Mouse (Mus musculus) CH12.LX (cell line): Measurements from ENCODE around the gene Cited4. TPM values are rescaled to one million over a fixed set of nuclear protein-coding genes. Genes with fewer than 3 reads are reported as not detected.

Source experiments
- DNase-seq: peaks from one replicate; pipeline ENCODE4 v3.0.0-alpha.2; 2013; ENCODE audit errors: extremely low read depth
- H3K27ac ChIP-seq: 2 replicates; pipeline ENCODE4 v1.5.1; 2012; ENCODE audit warnings: low read depth, mild to moderate bottlenecking, control low read depth, moderate library complexity; ENCODE audit not compliant: insufficient read depth
- H3K27me3 ChIP-seq: replicated peaks from 2 replicates; pipeline ENCODE3; 2012; ENCODE audit warnings: inconsistent platforms
- H3K36me3 ChIP-seq, 2 experiments: replicated peaks in 1 of 2; 2 replicates each; pipeline versions ENCODE3 to v1.6.1; 2012; ENCODE audit warnings: inconsistent platforms in 1 of 2, low read length in 1 of 2, mild to moderate bottlenecking in 1 of 2, mixed read lengths in 1 of 2, moderate library complexity in 1 of 2; ENCODE audit not compliant: control insufficient read depth in 1 of 2, insufficient read depth in 1 of 2
- H3K4me1 ChIP-seq, 2 experiments: 2 replicates each; pipeline ENCODE4 v1.6.1; 2012; ENCODE audit warnings: inconsistent platforms in 1 of 2, moderate library complexity in 1 of 2; ENCODE audit not compliant: insufficient read depth in 2 of 2, control insufficient read depth in 1 of 2
- H3K4me2 ChIP-seq: 2 replicates; pipeline ENCODE4 v1.6.1; 2012; ENCODE audit warnings: low read depth, mild to moderate bottlenecking, control low read depth; ENCODE audit not compliant: poor library complexity, insufficient read depth, severe bottlenecking
- H3K4me3 ChIP-seq, 3 experiments: fragments of 150-350 bp in 1 of 3; sonication (generic) in 1 of 3; replicated peaks in 1 of 3; 2 replicates each; pipeline versions ENCODE3 to v1.5.1; 2011 to 2012; ENCODE audit warnings: low read depth in 2 of 3, low read length in 2 of 3, mild to moderate bottlenecking in 2 of 3, moderate library complexity in 2 of 3, control low read depth in 1 of 3, improper control_type of control experiment in 1 of 3, inconsistent platforms in 1 of 3, mixed read lengths in 1 of 3; ENCODE audit not compliant: poor library complexity in 1 of 3
- H3K79me2 ChIP-seq: replicated peaks from 2 replicates; pipeline ENCODE4 v1.6.1; 2012; ENCODE audit warnings: mild to moderate bottlenecking, moderate library complexity; ENCODE audit not compliant: control insufficient read depth, poor library complexity, insufficient read depth, severe bottlenecking; ENCODE audit errors: extremely low read depth
- H3K9ac ChIP-seq: 2 replicates; pipeline ENCODE4 v1.6.1; 2012; ENCODE audit warnings: low read depth, mild to moderate bottlenecking, control low read depth, moderate library complexity; ENCODE audit not compliant: insufficient read depth
- H3K9me3 ChIP-seq: replicated peaks from 2 replicates; pipeline ENCODE3; 2012; ENCODE audit warnings: low read length, inconsistent platforms, mixed read lengths
- CHD1 ChIP-seq: IDR thresholded peaks from 2 replicates; pipeline ENCODE4 v1.6.1; 2012; ENCODE audit warnings: low read depth, low read length, improper control_type of control experiment, inconsistent platforms
- CHD2 ChIP-seq: IDR thresholded peaks from 2 replicates; pipeline ENCODE4 v1.6.1; 2011; ENCODE audit warnings: low read length, improper control_type of control experiment
- E2F4 ChIP-seq: IDR thresholded peaks from 2 replicates; pipeline ENCODE4 v1.6.1; 2011; ENCODE audit warnings: low read depth, low read length, improper control_type of control experiment; ENCODE audit not compliant: insufficient replicate concordance
- EP300 ChIP-seq: IDR thresholded peaks from 2 replicates; pipeline ENCODE4 v1.6.1; 2011; ENCODE audit warnings: low read length, improper control_type of control experiment
- ETS1 ChIP-seq: conservative IDR thresholded peaks from 2 replicates; pipeline ENCODE4 v1.6.1; 2012; ENCODE audit warnings: low read depth, mild to moderate bottlenecking, inconsistent platforms, low read length, improper control_type of control experiment, moderate library complexity
- IRF4 ChIP-seq: IDR thresholded peaks from 2 replicates; pipeline ENCODE4 v1.6.1; 2014; ENCODE audit warnings: low read depth, mild to moderate bottlenecking, inconsistent platforms, low read length, improper control_type of control experiment
- JUN ChIP-seq: IDR thresholded peaks from 2 replicates; pipeline ENCODE4 v1.6.1; 2011; ENCODE audit warnings: low read depth, mild to moderate bottlenecking, low read length, improper control_type of control experiment, moderate library complexity; ENCODE audit not compliant: insufficient read depth
- JUND ChIP-seq: conservative IDR thresholded peaks from 2 replicates; pipeline ENCODE4 v1.6.1; 2011; ENCODE audit warnings: low read depth, low read length, improper control_type of control experiment
- KAT2A ChIP-seq: IDR thresholded peaks from 2 replicates; pipeline ENCODE4 v1.6.1; 2012; ENCODE audit warnings: low read length, improper control_type of control experiment, inconsistent platforms; ENCODE audit not compliant: insufficient replicate concordance
- MAFK ChIP-seq: IDR thresholded peaks from 2 replicates; pipeline ENCODE4 v1.6.1; 2011; ENCODE audit warnings: low read length, improper control_type of control experiment; ENCODE audit not compliant: insufficient replicate concordance
- MAX ChIP-seq: IDR thresholded peaks from 2 replicates; pipeline ENCODE4 v1.6.1; 2011; ENCODE audit warnings: low read length, improper control_type of control experiment
- MXI1 ChIP-seq: IDR thresholded peaks from 2 replicates; pipeline ENCODE4 v1.6.1; 2011; ENCODE audit warnings: mild to moderate bottlenecking, low read depth, low read length, improper control_type of control experiment
- MYC ChIP-seq: IDR thresholded peaks from 2 replicates; pipeline ENCODE4 v1.6.1; 2011; ENCODE audit warnings: low read depth, mild to moderate bottlenecking, improper control_type of control experiment, low read length
- NELFE ChIP-seq: IDR thresholded peaks from 2 replicates; pipeline ENCODE4 v1.6.1; 2011; ENCODE audit warnings: low read depth, low read length, improper control_type of control experiment
- PAX5 ChIP-seq: IDR thresholded peaks from 2 replicates; pipeline ENCODE4 v1.6.1; 2012; ENCODE audit warnings: low read length, inconsistent platforms, mixed read lengths
- POLR2A ChIP-seq: IDR thresholded peaks from 2 replicates; pipeline ENCODE4 v1.6.1; 2011; ENCODE audit warnings: low read depth, mild to moderate bottlenecking, improper control_type of control experiment, low read length
- POLR2AphosphoS2 ChIP-seq: IDR thresholded peaks from 2 replicates; pipeline ENCODE4 v1.6.1; 2011; ENCODE audit warnings: low read depth, low read length, improper control_type of control experiment
- RCOR1 ChIP-seq: conservative IDR thresholded peaks from 2 replicates; pipeline ENCODE4 v1.6.1; 2012; ENCODE audit warnings: low read depth, mild to moderate bottlenecking, inconsistent platforms, low read length, improper control_type of control experiment
- SMC3 ChIP-seq: IDR thresholded peaks from 2 replicates; pipeline ENCODE4 v1.6.1; 2011; ENCODE audit warnings: low read depth, low read length, improper control_type of control experiment
- TBP ChIP-seq: conservative IDR thresholded peaks from 2 replicates; pipeline ENCODE4 v1.6.1; 2011; ENCODE audit warnings: low read depth, low read length, improper control_type of control experiment
- TCF12 ChIP-seq: IDR thresholded peaks from 2 replicates; pipeline ENCODE4 v1.6.1; 2014; ENCODE audit warnings: low read depth, mild to moderate bottlenecking, inconsistent platforms, low read length, improper control_type of control experiment
- ZKSCAN1 ChIP-seq: IDR thresholded peaks from 2 replicates; pipeline ENCODE4 v1.6.1; 2012; ENCODE audit warnings: low read depth, inconsistent platforms, low read length, improper control_type of control experiment, borderline replicate concordance
- ZMIZ1 ChIP-seq: IDR thresholded peaks from 2 replicates; pipeline ENCODE4 v1.6.1; 2012; ENCODE audit warnings: low read depth, mild to moderate bottlenecking, inconsistent platforms, low read length, improper control_type of control experiment
- ZNF384 ChIP-seq: IDR thresholded peaks from 2 replicates; pipeline ENCODE4 v1.6.1; 2012; ENCODE audit warnings: low read depth, low read length, improper control_type of control experiment, inconsistent platforms
- dilution Hi-C: fragments of 300-500 bp; cut with MboI; formaldehyde crosslinking; loops from 2 replicates; pipeline ENCODE4 v1.14.3; 2020; ENCODE audit warnings: low sequenced_read_pairs; ENCODE audit not compliant: extremely low pct_unique_long_range_greater_than_20kb, extremely low pct_ligation_motif_present
- in situ Hi-C: fragments of 300-500 bp; cut with MboI; formaldehyde crosslinking; loops from 3 replicates; pipeline ENCODE4 v1.14.3; 2019; ENCODE audit warnings: low sequenced_read_pairs, low pct_ligation_motif_present, low pct_unique_long_range_greater_than_20kb, mixed read lengths
- polyA plus RNA-seq: library from polyadenylated mRNA; unstranded; fragments of >175 nt; gene quantifications from 2 replicates; pipeline ENCODE4 v1.2.1, GENCODE M21; 2012; ENCODE audit warnings: low read depth; ENCODE audit not compliant: insufficient read length
- total RNA-seq, 2 experiments: library from RNA; depleted of rRNA; stranded (reverse); fragments of 300-350 nt in 1 of 2; fragments of >200 nt in 1 of 2; gene quantifications; 2 replicates each; pipeline ENCODE4 v1.2.3; 2012 to 2014

Gene Cited4
- total RNA-seq (2012; rRNA removed) (0.08 and 0.25 TPM in 2 replicates), total RNA-seq (2014; rRNA removed) (0.36 and 0.45 TPM in 2 replicates), polyA plus RNA-seq (not detected in 2 replicates)

GRCm38 (mm10) chr4:120666358-120667024, at the start of gene Cited4:
TSS of gene Cited4 (plus strand) at chr4:120666572.
- Histone ChIP-seq H3K27me3 (peaks cover 8% of the 10 kb centered on the region), H3K27ac (no peak within 1 kb of the TSS), H3K9ac (peak within 1 kb of the TSS; percentile 15; the same call in 1 of the 2 replicates), H3K4me1 (peaks cover 7 to 33% of the 10 kb centered on the region in 2 experiments), H3K36me3 (no peaks in the 10 kb centered on the region), H3K79me2 (no peaks in the 10 kb centered on the region), H3K4me3 (peak within 1 kb of the TSS; percentile 20 to 58 (median 33)), H3K4me2 (peak within 1 kb of the TSS; percentile 60), H3K9me3 (peaks cover 5% of the 10 kb centered on the region)
- no peak for TF ChIP-seq ZKSCAN1
- peak; percentile 61 for TF ChIP-seq POLR2A
- TF ChIP-seq TBP, result peak; percentile 88
- dilution Hi-C loops, result no loop called here
- in situ Hi-C loops, result no loop called here
- DNase-seq, result peak; percentile 73

GRCm38 (mm10) chr4:120627728-120628127, 38.6 kb upstream of the Cited4 start:
- H3K4me1 ChIP-seq, result peaks cover 0 to 11% of the 10 kb centered on the region in 2 experiments; a peak in 2 of 4 replicates
- dilution Hi-C loops, result no loop called here
- no peak overlapping the region for H3K27ac ChIP-seq

GRCm38 (mm10) chr4:120630218-120630931, 36.0 kb upstream of the Cited4 start:
- in situ Hi-C loops, result no loop called here
- Histone ChIP-seq H3K27me3 (no peaks in the 10 kb centered on the region), H3K79me2 (no peaks in the 10 kb centered on the region), H3K36me3 (no peaks in the 10 kb centered on the region), H3K4me2 (no peak overlapping the region), H3K9ac (no peak overlapping the region), H3K4me1 (peaks cover 0 to 14% of the 10 kb centered on the region in 2 experiments; a peak in 2 of 4 replicates), H3K4me3 (no peak overlapping the region), H3K27ac (no peak overlapping the region), H3K9me3 (no peaks in the 10 kb centered on the region)
- dilution Hi-C loops, result no loop called here
- DNase-seq, result no peak
- no peak for TF ChIP-seq KAT2A
- no peak for TF ChIP-seq POLR2AphosphoS2
- TF ChIP-seq MAX, result no peak
- no peak for TF ChIP-seq CHD2
- TF ChIP-seq TCF12, result no peak
- TF ChIP-seq MXI1, result no peak
- TF ChIP-seq ZNF384, result no peak
- no peak for TF ChIP-seq MYC
- no peak for TF ChIP-seq ZKSCAN1
- TF ChIP-seq NELFE, result no peak
- no peak for TF ChIP-seq SMC3
- no peak for TF ChIP-seq JUN
- TF ChIP-seq IRF4, result no peak
- no peak for TF ChIP-seq CHD1

More at GRCm38 (mm10) chr4:120627728-120628127, 38.6 kb upstream of the Cited4 start:
- no peaks in the 10 kb centered on the region for H3K36me3 ChIP-seq
- H3K79me2 ChIP-seq, result no peaks in the 10 kb centered on the region
- DNase-seq, result no peak
- TF ChIP-seq ETS1 (no peak), E2F4 (no peak), SMC3 (no peak), POLR2AphosphoS2 (no peak), TCF12 (no peak), PAX5 (no peak), RCOR1 (no peak), EP300 (no peak), JUND (no peak), JUN (no peak), MAFK (no peak), ZMIZ1 (no peak), POLR2A (no peak)
- H3K4me2 ChIP-seq, result no peak overlapping the region
- no peak overlapping the region for H3K4me3 ChIP-seq
- in situ Hi-C loops, result no loop called here
- H3K27me3 ChIP-seq, result no peaks in the 10 kb centered on the region
- H3K9ac ChIP-seq, result no peak overlapping the region
- no peaks in the 10 kb centered on the region for H3K9me3 ChIP-seq
